ENCODE assay signal across 8 mouse cellular contexts in the genomic region with DNA sequence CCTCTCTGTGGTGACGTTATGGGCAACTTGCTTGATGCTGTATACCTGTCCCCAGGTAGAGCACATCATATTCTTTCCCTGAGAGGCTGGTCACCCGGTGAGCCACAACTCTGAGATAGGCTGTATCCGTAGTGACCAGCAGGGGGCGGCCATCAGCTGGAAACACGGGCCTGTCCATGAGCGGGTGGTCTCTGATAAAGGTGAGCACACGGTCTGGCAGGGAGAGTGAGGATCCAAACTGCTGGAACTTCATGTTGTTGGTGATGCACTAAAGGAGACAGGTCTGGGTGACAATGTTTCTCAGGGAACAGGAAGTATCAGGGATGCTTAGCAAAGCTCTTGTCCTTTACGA. TPM values are rescaled to one million over a fixed set of nuclear protein-coding genes. Genes with fewer than 3 reads are reported as not detected.
DNase-seq lines count a peak whose midpoint lies in the region; ATAC-seq lines count a peak whose summit lies in the region.

No protein-coding gene starts in this region.

- ATAC-seq in forebrain, embryonic 11.5 days (replicated peaks; ENCODE audit: low FRiP score): peak; percentile 57
- peak; percentile 62; the same call in 1 of the 2 replicates for ATAC-seq in intestine, embryonic 15.5 days
- 0 out of 2 replicates have a peak, but pooled peaks have one; percentile 21 for ATAC-seq in liver, embryonic 12.5 days

- H3K4me2 ChIP-seq in forebrain, embryonic 11.5 days (ENCODE audit: low read depth, low read length, severe bottlenecking): no peak overlapping the region
- H3K4me2 ChIP-seq in intestine, embryonic 15.5 days (replicated peaks): no peak overlapping the region
- no peak overlapping the region for H3K4me2 ChIP-seq in liver, embryonic 12.5 days

- H3K9ac ChIP-seq in forebrain, embryonic 11.5 days (ENCODE audit: low read length): no peak overlapping the region
- H3K9ac ChIP-seq in intestine, embryonic 15.5 days: no peak overlapping the region
- no peak overlapping the region for H3K9ac ChIP-seq in liver, embryonic 12.5 days

- H3K9me3 ChIP-seq in forebrain, embryonic 11.5 days (ENCODE audit: control insufficient read depth, low read length): no peaks in the 10 kb centered on the region
- H3K9me3 ChIP-seq in intestine, embryonic 15.5 days: no peaks in the 10 kb centered on the region
- no peaks in the 10 kb centered on the region for H3K9me3 ChIP-seq in liver, embryonic 12.5 days (replicated peaks)

- DNase-seq in frontal cortex, postnatal 25 days (ENCODE audit: low spot score in 2 of 2): peak; percentile 44 to 53
- no peak for DNase-seq in frontal cortex, postnatal 10 days (ENCODE audit: low spot score in 2 of 2)
- DNase-seq in NIH3T3 (ENCODE audit: low read depth): peak; percentile 69
- peak; percentile 83 for DNase-seq in forebrain, embryonic 11.5 days (ENCODE audit: low spot score)
- DNase-seq in neural tube, embryonic 10.5 days (ENCODE audit: extremely low spot score, low spot score): peak; percentile 70
- peak; percentile 53 for DNase-seq in thymus, postnatal 0 days (ENCODE audit: low spot score)

- H3K27me3 ChIP-seq in forebrain, embryonic 11.5 days (ENCODE audit: control insufficient read depth, insufficient read depth, low read length): no peaks in the 10 kb centered on the region
- no peaks in the 10 kb centered on the region for H3K27me3 ChIP-seq in intestine, embryonic 15.5 days (replicated peaks)
- peaks cover 45% of the 10 kb centered on the region for H3K27me3 ChIP-seq in liver, embryonic 12.5 days (replicated peaks)

- H3K36me3 ChIP-seq in forebrain, embryonic 11.5 days (ENCODE audit: control insufficient read depth, insufficient read depth, low read length): no peaks in the 10 kb centered on the region
- H3K36me3 ChIP-seq in intestine, embryonic 15.5 days: no peaks in the 10 kb centered on the region
- H3K36me3 ChIP-seq in liver, embryonic 12.5 days: no peaks in the 10 kb centered on the region

- no peak overlapping the region for H3K27ac ChIP-seq in forebrain, embryonic 11.5 days (ENCODE audit: low read depth, low read length)
- no peak overlapping the region for H3K27ac ChIP-seq in intestine, embryonic 15.5 days
- H3K27ac ChIP-seq in liver, embryonic 12.5 days: no peak overlapping the region

- no peaks in the 10 kb centered on the region for H3K4me1 ChIP-seq in forebrain, embryonic 11.5 days (replicated peaks; ENCODE audit: control insufficient read depth, insufficient read depth, low read length)
- no peaks in the 10 kb centered on the region for H3K4me1 ChIP-seq in intestine, embryonic 15.5 days (replicated peaks)
- peaks cover 9% of the 10 kb centered on the region; the same call in 1 of the 2 replicates for H3K4me1 ChIP-seq in liver, embryonic 12.5 days

- WGBS in forebrain, embryonic 11.5 days: 20% methylated on average over 8 of the region's 8 CpGs
- WGBS in intestine, embryonic 15.5 days: 18% methylated on average over 8 of the region's 8 CpGs
- WGBS in liver, embryonic 12.5 days (ENCODE audit: insufficient replicate concordance): 14% methylated on average over 8 of the region's 8 CpGs

- no peak overlapping the region for H3K4me3 ChIP-seq in forebrain, embryonic 11.5 days (ENCODE audit: low read depth, low read length)
- H3K4me3 ChIP-seq in intestine, embryonic 15.5 days (replicated peaks): no peak overlapping the region
- no peak overlapping the region for H3K4me3 ChIP-seq in liver, embryonic 12.5 days

RNA-seq across cellular contexts. Expression of gene Sema4f, which starts 21.8 kb away (rescaled TPM):
- 2.0 and 2.2 TPM in 2 replicates for polyA plus RNA-seq in forebrain, embryonic 11.5 days (2014; fragmentation: Nextera tagmentation; extraction: Ambion mirVana)
- polyA plus RNA-seq in intestine, embryonic 15.5 days (2015; fragmentation: Nextera tagmentation; extraction: Ambion mirVana): 1.5 and 1.7 TPM in 2 replicates
- polyA plus RNA-seq in liver, embryonic 12.5 days (2016; fragmentation: Nextera tagmentation; extraction: Ambion mirVana): 0.16 and 0.19 TPM in 2 replicates
- 1.3 and 1.4 TPM in 2 replicates for polyA plus RNA-seq in thymus, postnatal 0 days (2015; fragmentation: Nextera tagmentation; extraction: Ambion mirVana)

RNA-seq across cellular contexts. Expression of gene M1ap, which starts 28.9 kb away (rescaled TPM):
- 0.35 and 0.39 TPM in 2 replicates for polyA plus RNA-seq in forebrain, embryonic 11.5 days (2014; fragmentation: Nextera tagmentation; extraction: Ambion mirVana)
- 0.26 and 0.78 TPM in 2 replicates for polyA plus RNA-seq in intestine, embryonic 15.5 days (2015; fragmentation: Nextera tagmentation; extraction: Ambion mirVana)
- polyA plus RNA-seq in liver, embryonic 12.5 days (2016; fragmentation: Nextera tagmentation; extraction: Ambion mirVana): 8.8 and 10.1 TPM in 2 replicates
- 0.81 and 1.5 TPM in 2 replicates for polyA plus RNA-seq in thymus, postnatal 0 days (2015; fragmentation: Nextera tagmentation; extraction: Ambion mirVana)

Comparison
In these comparisons a context has a peak if more than half of its experiments do, and no peak if none do; other contexts are left out.
1. DNase-seq: peak in frontal cortex, postnatal 25 days (2 of 2), NIH3T3 (single experiment), forebrain, embryonic 11.5 days (single experiment), neural tube, embryonic 10.5 days (single experiment) and thymus, postnatal 0 days (single experiment); none in frontal cortex, postnatal 10 days (0 of 2).
2. Peak in every context shown above with its lines, with median percentiles within 50 percentile points of each other: ATAC-seq.